Mouse (Mus musculus) C2C12 (cell line): ENCODE results near the gene Tceal3. TPM values are rescaled to one million over a fixed set of nuclear protein-coding genes. Genes with fewer than 3 reads are reported as not detected.
"Not testable (repeated sequence)": the region's sequence is repeated elsewhere in the genome, so short reads cannot be mapped to it uniquely, and the experiment has no call there.

ENCODE experiments used
- H3K27me3 ChIP-seq: one replicate; pipeline ENCODE4 v1.6.1; 2011; ENCODE audit not compliant: control insufficient read depth, insufficient read depth, insufficient read length
- H3K36me3 ChIP-seq: one replicate; pipeline ENCODE4 v1.6.1; 2011; ENCODE audit not compliant: control insufficient read depth, insufficient read depth
- H3K4me3 ChIP-seq: one replicate; pipeline ENCODE4 v1.5.1; 2011; ENCODE audit warnings: mild to moderate bottlenecking, control low read depth; ENCODE audit not compliant: poor library complexity, insufficient read depth, severe bottlenecking
- H3K79me2 ChIP-seq: one replicate; pipeline ENCODE4 v1.6.1; 2011; ENCODE audit not compliant: control insufficient read depth, insufficient read depth
- H3K79me3 ChIP-seq: one replicate; pipeline ENCODE4 v1.6.1; 2011; ENCODE audit warnings: low read depth, control low read depth
- H3ac ChIP-seq: one replicate; pipeline ENCODE3; 2011; ENCODE audit warnings: low read depth; ENCODE audit not compliant: control insufficient read depth, insufficient read length
- CEBPB ChIP-seq: IDR thresholded peaks from one replicate; pipeline ENCODE4 v1.6.1; 2011; ENCODE audit warnings: low read depth, mild to moderate bottlenecking, control low read depth, moderate library complexity
- CTCF ChIP-seq: IDR thresholded peaks from one replicate; pipeline ENCODE4 v1.5.1; 2011; ENCODE audit not compliant: control insufficient read depth, insufficient read depth, insufficient read length
- FOSL1 ChIP-seq: IDR thresholded peaks from one replicate; pipeline ENCODE4 v1.8.0; 2011; ENCODE audit warnings: mild to moderate bottlenecking, low read length; ENCODE audit not compliant: poor library complexity, insufficient read depth, severe bottlenecking
- MAX ChIP-seq: IDR thresholded peaks from one replicate; pipeline ENCODE4 v1.6.1; 2011; ENCODE audit warnings: mild to moderate bottlenecking, control low read depth
- MYOD1 ChIP-seq: IDR thresholded peaks from one replicate; pipeline ENCODE4 v1.6.1; 2011; ENCODE audit warnings: low read depth; ENCODE audit not compliant: control insufficient read depth, insufficient read length
- MYOG ChIP-seq: IDR thresholded peaks from one replicate; pipeline ENCODE4 v1.6.1; 2011; ENCODE audit not compliant: control insufficient read depth, insufficient read length; ENCODE audit errors: extremely low read depth
- USF1 ChIP-seq: IDR thresholded peaks from one replicate; pipeline ENCODE4 v1.6.1; 2011; ENCODE audit warnings: low read depth, mild to moderate bottlenecking, control low read depth, moderate library complexity
- polyA plus RNA-seq: library from polyadenylated mRNA; unstranded; fragments of >200 nt; fragmentation: generic; extraction: Trizol; gene quantifications from one replicate; pipeline ENCODE4 v1.2.1, GENCODE M21; 2012; ENCODE audit warnings: missing spikeins

Gene Tceal3
- polyA plus RNA-seq, 1 experiment = 0.18 TPM

DNA sequence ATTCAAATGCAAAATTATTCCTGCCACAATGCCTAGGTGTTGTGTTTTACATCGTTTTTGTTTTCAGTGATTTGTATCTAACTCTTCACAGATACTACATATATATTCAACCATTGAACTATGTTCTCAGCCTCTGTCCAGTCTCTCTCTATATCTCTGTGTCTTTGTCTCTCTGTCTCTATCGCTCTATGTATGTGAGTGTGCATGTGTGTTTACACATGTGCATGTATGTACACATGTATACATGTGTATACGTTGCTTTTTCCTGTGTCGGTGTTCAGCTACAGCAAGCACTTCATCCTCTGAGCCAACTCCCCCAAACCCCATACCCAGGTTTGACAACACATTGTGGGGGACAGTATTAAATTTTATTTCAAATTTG is 101.6 kb downstream of the Tceal3 start:
- no peaks in the 10 kb centered on the region for H3K79me3 ChIP-seq
- TF ChIP-seq CEBPB (no peak), CTCF (no peak), MYOD1 (no peak), USF1 (no peak), FOSL1 (no peak), MYOG (no peak), MAX (no peak)
- H3K4me3 ChIP-seq = no peak overlapping the region
- no peaks in the 10 kb centered on the region for H3K79me2 ChIP-seq
- no peak overlapping the region for H3ac ChIP-seq
- no peaks in the 10 kb centered on the region for H3K27me3 ChIP-seq
- no peaks in the 10 kb centered on the region for H3K36me3 ChIP-seq

DNA sequence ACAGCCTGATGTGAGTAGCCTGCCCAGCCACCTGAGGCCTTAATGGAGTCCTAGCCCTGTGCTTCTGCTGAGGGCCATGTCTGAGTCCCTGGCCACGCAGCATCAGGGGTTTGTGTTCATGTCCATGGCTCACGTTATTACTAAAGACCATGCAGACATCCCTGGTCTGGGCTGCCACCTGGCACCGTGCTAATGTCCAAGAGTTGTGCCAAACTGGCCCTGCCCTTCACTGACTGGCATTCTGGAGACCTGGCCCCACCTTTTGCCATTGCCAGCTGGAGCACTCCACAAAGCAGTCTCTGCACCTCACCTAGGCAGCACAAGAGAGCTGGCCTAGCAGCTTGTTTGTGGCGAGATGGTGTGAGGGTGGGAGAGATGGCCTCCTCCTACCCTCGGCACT is 102.6 kb downstream of the Tceal3 start:
- Histone ChIP-seq H3ac (no peak overlapping the region), H3K36me3 (no peaks in the 10 kb centered on the region), H3K4me3 (no peak overlapping the region), H3K79me3 (no peaks in the 10 kb centered on the region), H3K79me2 (no peaks in the 10 kb centered on the region), H3K27me3 (no peaks in the 10 kb centered on the region)
- TF ChIP-seq CEBPB = no peak
- TF ChIP-seq MYOG = no peak
- no peak for TF ChIP-seq MYOD1
- TF ChIP-seq MAX = no peak
- no peak for TF ChIP-seq FOSL1
- no peak for TF ChIP-seq CTCF
- TF ChIP-seq USF1 = no peak

DNA sequence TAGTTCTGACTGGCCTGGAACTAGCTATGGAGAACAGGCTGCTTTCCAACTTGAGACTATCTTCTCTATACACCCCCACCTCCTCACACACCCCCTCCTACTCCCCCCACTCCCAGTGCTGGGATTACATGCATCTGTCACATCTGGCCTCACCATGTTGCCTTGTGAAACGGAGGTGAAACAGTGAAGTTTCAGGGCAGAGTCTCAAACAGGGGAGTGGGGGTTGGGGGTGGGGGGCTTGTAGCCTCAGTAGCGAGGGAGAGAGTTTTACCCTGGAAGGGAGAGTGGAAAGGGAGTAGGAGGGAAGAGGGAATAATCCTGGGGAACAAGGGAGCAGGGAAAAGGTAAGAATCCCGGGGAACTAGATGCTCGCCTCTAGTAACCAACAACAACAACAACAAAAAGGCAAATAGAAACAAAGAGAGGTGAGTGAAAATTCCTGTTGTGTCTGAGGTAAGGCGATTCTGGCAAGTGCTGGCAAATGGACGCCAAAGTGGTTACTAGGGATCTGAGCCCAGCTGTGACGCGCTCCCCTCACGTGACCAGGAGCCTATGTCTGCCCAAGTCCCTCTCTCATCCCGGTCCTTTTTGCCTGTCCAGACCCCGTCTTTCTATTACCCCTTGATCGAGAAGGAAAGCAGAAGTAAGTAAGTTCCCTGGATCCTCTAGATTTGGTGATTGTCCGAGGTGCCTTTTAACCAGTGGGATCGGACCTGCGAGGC is 117.0 kb downstream of the Tceal3 start, which contains the start of gene Tceal1:
Gene Tceal1, plus strand, starts transcription at position 537 of the 722 bp plus-strand sequence.
- TF ChIP-seq USF1 (peak; percentile 92), MAX (no peak)
- peak within 1 kb of the TSS; percentile 6 for H3K4me3 ChIP-seq
- H3ac ChIP-seq = no peak within 1 kb of the TSS
- H3K27me3 ChIP-seq = no peaks in the 10 kb centered on the region
- H3K79me2 ChIP-seq = no peaks in the 10 kb centered on the region
- H3K36me3 ChIP-seq = no peaks in the 10 kb centered on the region
- H3K79me3 ChIP-seq = no peaks in the 10 kb centered on the region

DNA sequence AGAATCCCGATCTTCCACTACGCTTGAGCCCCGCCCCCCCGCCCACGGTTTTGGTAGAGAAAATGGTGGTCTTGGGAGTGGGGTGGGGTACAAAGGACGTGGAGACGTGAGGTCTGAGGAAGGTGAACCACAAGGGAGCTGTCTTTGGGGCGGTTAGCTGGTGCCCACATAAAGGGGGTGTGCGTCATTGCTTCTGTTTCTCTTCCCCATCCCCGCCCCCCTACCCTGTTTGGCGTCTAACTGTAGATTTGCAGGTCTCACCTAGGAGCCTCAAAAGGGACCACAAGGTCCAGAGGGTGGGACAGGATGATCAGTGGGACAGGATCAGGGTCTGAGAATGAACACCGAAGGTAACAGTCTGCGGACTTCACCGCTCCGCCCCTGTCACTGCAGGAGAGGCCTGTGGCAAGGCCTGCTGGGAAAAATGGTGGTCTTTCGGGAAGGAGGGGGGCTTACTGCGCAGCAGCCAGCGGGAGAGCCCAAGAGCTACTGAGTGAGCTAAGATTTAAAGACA is 117.6 kb downstream of the Tceal3 start:
- Histone ChIP-seq H3K4me3 (no peak overlapping the region), H3ac (no peak overlapping the region), H3K27me3 (no peaks in the 10 kb centered on the region), H3K36me3 (no peaks in the 10 kb centered on the region), H3K79me3 (no peaks in the 10 kb centered on the region), H3K79me2 (no peaks in the 10 kb centered on the region)
- TF ChIP-seq MYOG (no peak), MAX (no peak), USF1 (no peak), CEBPB (no peak), CTCF (no peak), FOSL1 (no peak), MYOD1 (no peak)

DNA sequence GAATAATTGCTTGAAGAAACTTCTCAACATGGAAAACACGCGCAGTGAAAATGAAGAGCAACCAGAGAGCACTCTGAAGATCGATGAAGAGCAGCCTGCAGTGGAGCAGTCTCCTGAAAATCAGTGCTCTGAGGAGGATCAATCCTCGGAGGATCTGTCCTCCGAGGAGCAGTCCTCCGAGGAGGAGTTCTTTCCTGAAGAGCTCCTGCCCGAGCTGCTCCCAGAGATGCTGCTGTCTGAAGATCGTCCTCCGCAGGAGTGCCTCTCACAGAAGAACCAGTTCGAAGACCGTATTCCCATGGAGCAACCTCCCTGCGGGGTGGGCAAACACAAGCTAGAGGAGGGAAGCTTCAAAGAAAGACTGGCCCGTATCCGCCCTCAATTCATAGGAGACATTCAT is 118.1 kb downstream of the Tceal3 start:
- H3ac ChIP-seq = no peak overlapping the region
- TF ChIP-seq MYOD1 (no peak), FOSL1 (no peak), MYOG (no peak), CEBPB (no peak), USF1 (no peak), MAX (no peak), CTCF (no peak)
- no peaks in the 10 kb centered on the region for H3K36me3 ChIP-seq
- H3K79me2 ChIP-seq = no peaks in the 10 kb centered on the region
- no peaks in the 10 kb centered on the region for H3K27me3 ChIP-seq
- H3K79me3 ChIP-seq = no peaks in the 10 kb centered on the region
- H3K4me3 ChIP-seq = no peak overlapping the region

DNA sequence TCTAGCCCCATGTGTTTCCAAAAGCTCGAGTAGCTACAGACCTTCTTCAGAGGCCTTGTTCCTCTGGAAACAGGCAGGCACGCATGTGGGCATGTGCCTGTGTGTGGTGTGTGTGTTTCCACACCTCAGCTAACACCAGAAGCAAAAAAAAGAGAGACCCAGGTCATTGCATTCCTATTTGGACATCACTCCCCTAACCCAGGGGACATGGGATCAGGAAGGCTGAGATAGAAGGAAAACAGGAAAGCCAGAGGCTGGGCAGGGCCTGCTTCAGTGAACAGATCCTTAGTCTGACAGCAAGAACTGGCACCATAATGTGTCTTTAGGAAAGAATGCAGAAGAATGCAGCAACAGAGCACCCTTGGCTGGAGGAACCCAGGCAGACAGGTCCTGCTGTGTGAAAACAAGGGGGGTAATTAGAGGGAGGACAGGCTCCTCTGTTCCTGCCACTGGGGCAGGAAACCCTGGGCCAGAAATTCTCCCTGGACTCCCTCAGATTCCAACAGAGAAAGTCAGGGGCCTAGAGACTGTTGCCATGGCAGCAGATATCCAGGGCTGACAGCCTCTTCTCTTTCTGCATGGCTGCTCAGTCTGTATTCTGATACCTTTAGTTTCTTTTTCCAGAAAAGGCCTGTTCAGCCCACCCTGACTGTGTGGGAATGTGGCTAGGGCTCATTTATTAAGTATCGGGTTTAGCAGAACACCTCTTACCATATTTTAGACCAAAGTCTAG is 124.3 kb downstream of the Tceal3 start:
- not testable (repeated sequence) for H3K36me3 ChIP-seq

More for the DNA sequence above, 124.3 kb downstream of the Tceal3 start:
- not testable (repeated sequence) for H3K79me2 ChIP-seq, H3ac ChIP-seq, H3K4me3 ChIP-seq, H3K79me3 ChIP-seq, H3K27me3 ChIP-seq

Other genes starting within 250 kb of the Tceal3 start
- gene Kir3dl1, start 72.8 kb upstream of the Tceal3 start, polyA plus RNA-seq = not detected
- not detected for gene Kir3dl2, start 46.8 kb upstream of the Tceal3 start, polyA plus RNA-seq
- gene Tceal1, start 117.1 kb downstream of the Tceal3 start, polyA plus RNA-seq = 0.42 TPM
- gene Morf4l2, start 152.8 kb downstream of the Tceal3 start, polyA plus RNA-seq = 225 TPM
- gene Glra4, start 189.3 kb downstream of the Tceal3 start, polyA plus RNA-seq = not detected
- 0.04 TPM for gene Plp1, start 231.8 kb downstream of the Tceal3 start, polyA plus RNA-seq